Mouse (Mus musculus): ENCODE results near the gene Tnrc6b. TPM values are rescaled to one million over a fixed set of nuclear protein-coding genes. Genes with fewer than 3 reads are reported as not detected.
A peak's percentile ranks its signal among the peaks of the same experiment; 100 is the strongest.

Tnrc6b gene
- polyA plus RNA-seq, 1 experiment: 9.4 TPM

GRCm38 (mm10) chr15:80955836-80956438, 244.8 kb downstream of the Tnrc6b start:
- Histone ChIP-seq H3ac (ENCODE audit: control insufficient read depth, insufficient read length, low read depth) (no peak overlapping the region), H3K36me3 (ENCODE audit: control insufficient read depth, insufficient read depth) (peaks cover 91% of the 10 kb centered on the region), H3K79me2 (ENCODE audit: control insufficient read depth, insufficient read depth) (peaks cover 65% of the 10 kb centered on the region), H3K4me3 (ENCODE audit: insufficient read depth, poor library complexity, severe bottlenecking) (no peak overlapping the region), H3K27me3 (ENCODE audit: control insufficient read depth, insufficient read depth, insufficient read length) (no peaks in the 10 kb centered on the region), H3K79me3 (ENCODE audit: low read depth) (peaks cover 13% of the 10 kb centered on the region)
- TF ChIP-seq FOSL1 (IDR thresholded peaks at IDR 0.05; ENCODE audit: insufficient read depth, low read length, poor library complexity, severe bottlenecking): no peak

DNA sequence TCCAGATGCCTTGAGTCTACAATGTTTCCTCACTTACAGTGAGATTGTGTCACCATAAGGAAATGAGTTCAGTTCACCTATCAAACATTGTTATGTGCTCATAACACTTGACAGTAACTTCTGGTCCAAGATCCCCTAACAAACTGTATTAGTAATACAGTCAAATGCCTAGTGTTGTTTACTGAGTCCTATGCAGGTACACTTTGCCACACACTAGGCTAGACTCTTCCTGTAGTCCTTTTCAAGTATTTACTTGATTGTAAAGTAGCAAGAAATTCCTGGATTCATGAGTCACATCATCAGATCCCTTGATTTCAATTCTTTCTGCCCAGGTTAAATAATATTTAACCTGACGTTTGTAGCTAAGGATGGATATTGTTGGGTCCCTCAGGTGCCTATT, 258.3 kb downstream of the Tnrc6b start:
- Histone ChIP-seq H3ac (ENCODE audit: control insufficient read depth, insufficient read length, low read depth) (no peak overlapping the region), H3K4me3 (ENCODE audit: insufficient read depth, poor library complexity, severe bottlenecking) (no peak overlapping the region), H3K27me3 (ENCODE audit: control insufficient read depth, insufficient read depth, insufficient read length) (no peaks in the 10 kb centered on the region), H3K79me2 (ENCODE audit: control insufficient read depth, insufficient read depth) (no peaks in the 10 kb centered on the region), H3K79me3 (ENCODE audit: low read depth) (no peaks in the 10 kb centered on the region), H3K36me3 (ENCODE audit: control insufficient read depth, insufficient read depth) (peaks cover 57% of the 10 kb centered on the region)
- no peak for TF ChIP-seq CEBPB (IDR thresholded peaks at IDR 0.05; ENCODE audit: low read depth)
- no peak for TF ChIP-seq FOSL1 (IDR thresholded peaks at IDR 0.05; ENCODE audit: insufficient read depth, low read length, poor library complexity, severe bottlenecking)
- TF ChIP-seq MYOG (IDR thresholded peaks at IDR 0.05; ENCODE audit: control insufficient read depth, extremely low read depth, insufficient read length): no peak
- TF ChIP-seq CTCF (IDR thresholded peaks at IDR 0.05; ENCODE audit: control insufficient read depth, insufficient read depth, insufficient read length): no peak
- no peak for TF ChIP-seq MAX (IDR thresholded peaks at IDR 0.05)
- no peak for TF ChIP-seq USF1 (IDR thresholded peaks at IDR 0.05; ENCODE audit: low read depth)
- no peak for TF ChIP-seq MYOD1 (IDR thresholded peaks at IDR 0.05; ENCODE audit: control insufficient read depth, insufficient read length, low read depth)

DNA sequence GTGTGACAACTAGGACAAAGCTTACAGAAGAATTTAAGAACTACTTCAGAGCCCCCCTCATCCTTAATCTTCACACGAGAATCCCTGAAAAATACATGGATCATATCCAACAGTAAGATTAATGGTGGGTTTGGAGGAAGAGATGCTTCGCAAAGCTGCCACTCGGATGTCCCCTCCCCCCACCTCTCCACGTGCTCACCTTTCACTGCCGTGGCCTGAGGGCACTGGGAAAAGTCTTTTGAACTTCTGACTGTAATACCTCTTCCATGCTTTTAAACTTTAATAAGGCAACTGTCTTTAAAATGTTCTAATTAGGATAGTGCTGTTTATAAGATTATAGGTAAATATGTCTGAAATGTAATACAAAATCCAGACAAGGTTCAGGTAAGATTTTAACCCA, 263.2 kb downstream of the Tnrc6b start:
- Histone ChIP-seq H3K79me2 (ENCODE audit: control insufficient read depth, insufficient read depth) (peaks cover 8% of the 10 kb centered on the region), H3K4me3 (ENCODE audit: insufficient read depth, poor library complexity, severe bottlenecking) (no peak overlapping the region), H3K36me3 (ENCODE audit: control insufficient read depth, insufficient read depth) (peaks cover 13% of the 10 kb centered on the region), H3K27me3 (ENCODE audit: control insufficient read depth, insufficient read depth, insufficient read length) (no peaks in the 10 kb centered on the region), H3K79me3 (ENCODE audit: low read depth) (peaks cover 2% of the 10 kb centered on the region), H3ac (ENCODE audit: control insufficient read depth, insufficient read length, low read depth) (no peak overlapping the region)
- TF ChIP-seq MYOG (IDR thresholded peaks at IDR 0.05; ENCODE audit: control insufficient read depth, extremely low read depth, insufficient read length): no peak
- TF ChIP-seq USF1 (IDR thresholded peaks at IDR 0.05; ENCODE audit: low read depth): no peak
- TF ChIP-seq FOSL1 (IDR thresholded peaks at IDR 0.05; ENCODE audit: insufficient read depth, low read length, poor library complexity, severe bottlenecking): no peak
- TF ChIP-seq CTCF (IDR thresholded peaks at IDR 0.05; ENCODE audit: control insufficient read depth, insufficient read depth, insufficient read length): no peak
- no peak for TF ChIP-seq CEBPB (IDR thresholded peaks at IDR 0.05; ENCODE audit: low read depth)
- no peak for TF ChIP-seq MYOD1 (IDR thresholded peaks at IDR 0.05; ENCODE audit: control insufficient read depth, insufficient read length, low read depth)
- TF ChIP-seq MAX (IDR thresholded peaks at IDR 0.05): no peak

DNA sequence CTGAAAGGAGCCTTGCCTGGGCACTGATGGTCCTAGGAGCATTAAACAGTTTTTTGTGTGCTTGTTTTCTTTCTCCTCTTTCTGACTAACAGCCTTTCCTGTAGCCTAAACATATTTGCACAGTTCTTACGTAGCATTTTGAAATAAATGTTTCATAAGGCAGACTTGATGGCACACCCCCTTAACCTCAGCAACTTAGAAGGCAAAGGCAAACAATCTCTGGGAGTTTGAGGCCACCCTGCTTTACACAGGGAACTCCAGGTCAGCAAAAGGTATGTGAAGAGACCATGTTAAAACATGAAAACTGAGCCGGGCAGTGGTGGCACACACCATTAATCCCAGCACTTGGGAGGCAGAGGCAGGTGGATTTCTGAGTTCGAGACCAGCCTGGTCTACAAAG, 264.6 kb downstream of the Tnrc6b start:
- H3K36me3 ChIP-seq (ENCODE audit: control insufficient read depth, insufficient read depth): no peaks in the 10 kb centered on the region
- H3K79me3 ChIP-seq (ENCODE audit: low read depth): peaks cover 2% of the 10 kb centered on the region
- H3K27me3 ChIP-seq (ENCODE audit: control insufficient read depth, insufficient read depth, insufficient read length): no peaks in the 10 kb centered on the region
- H3ac ChIP-seq (ENCODE audit: control insufficient read depth, insufficient read length, low read depth): no peak overlapping the region
- H3K79me2 ChIP-seq (ENCODE audit: control insufficient read depth, insufficient read depth): peaks cover 8% of the 10 kb centered on the region
- H3K4me3 ChIP-seq (ENCODE audit: insufficient read depth, poor library complexity, severe bottlenecking): no peak overlapping the region
- no peak for TF ChIP-seq MYOG (IDR thresholded peaks at IDR 0.05; ENCODE audit: control insufficient read depth, extremely low read depth, insufficient read length)

DNA sequence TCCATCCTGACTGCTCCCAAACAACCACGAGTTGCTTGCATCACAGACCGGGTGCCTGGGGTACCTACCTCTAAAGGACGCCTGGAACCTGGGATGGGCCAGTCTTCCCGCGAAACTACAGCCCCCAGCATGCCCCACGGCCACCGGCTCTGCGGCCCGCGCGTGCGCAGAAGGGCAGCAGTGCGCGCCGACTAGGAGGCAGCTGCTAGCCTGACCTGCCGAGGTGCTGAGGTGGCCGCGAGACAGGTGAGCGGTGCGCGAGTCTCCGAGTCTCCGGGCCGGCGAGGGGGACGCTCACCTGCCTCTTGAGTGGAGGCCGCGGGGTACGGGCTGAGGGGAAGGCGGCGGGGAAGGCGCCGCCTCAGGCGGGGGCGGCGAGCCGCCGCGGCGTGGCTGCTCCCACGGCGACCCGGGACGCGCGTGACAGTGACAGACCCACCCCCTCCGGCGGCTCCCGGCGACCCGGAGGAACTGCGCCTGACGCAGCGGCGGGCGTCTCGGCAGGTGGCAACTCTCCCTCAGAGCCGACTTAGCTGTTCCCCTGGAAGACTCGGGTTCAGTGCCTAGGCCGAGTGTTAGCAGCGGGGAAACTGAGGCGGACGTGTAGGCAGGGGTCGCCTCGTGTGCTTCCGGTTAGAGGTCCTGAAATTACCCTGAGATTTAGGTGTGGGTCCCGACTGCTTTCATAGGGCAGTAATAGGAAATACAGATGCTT, 266.7 kb downstream of the Tnrc6b start, which contains the start of gene Sgsm3:
Sgsm3 (plus strand) TSS at position 146 of the 715 bp plus-strand sequence.
- H3K79me3 ChIP-seq (ENCODE audit: low read depth): peaks cover 2% of the 10 kb centered on the region
- peaks cover 8% of the 10 kb centered on the region for H3K79me2 ChIP-seq (ENCODE audit: control insufficient read depth, insufficient read depth)
- TF ChIP-seq FOSL1 (IDR thresholded peaks at IDR 0.05; ENCODE audit: insufficient read depth, low read length, poor library complexity, severe bottlenecking) (no peak), USF1 (IDR thresholded peaks at IDR 0.05; ENCODE audit: low read depth) (no peak), MYOG (IDR thresholded peaks at IDR 0.05; ENCODE audit: control insufficient read depth, extremely low read depth, insufficient read length) (no peak), CEBPB (IDR thresholded peaks at IDR 0.05; ENCODE audit: low read depth) (no peak), MAX (IDR thresholded peaks at IDR 0.05) (peak; percentile 50), MYOD1 (IDR thresholded peaks at IDR 0.05; ENCODE audit: control insufficient read depth, insufficient read length, low read depth) (no peak), CTCF (IDR thresholded peaks at IDR 0.05; ENCODE audit: control insufficient read depth, insufficient read depth, insufficient read length) (no peak)
- no peaks in the 10 kb centered on the region for H3K27me3 ChIP-seq (ENCODE audit: control insufficient read depth, insufficient read depth, insufficient read length)
- peak within 1 kb of the TSS; percentile 64 for H3ac ChIP-seq (ENCODE audit: control insufficient read depth, insufficient read length, low read depth)
- peak within 1 kb of the TSS; percentile 97 for H3K4me3 ChIP-seq (ENCODE audit: insufficient read depth, poor library complexity, severe bottlenecking)
- no peaks in the 10 kb centered on the region for H3K36me3 ChIP-seq (ENCODE audit: control insufficient read depth, insufficient read depth)

DNA sequence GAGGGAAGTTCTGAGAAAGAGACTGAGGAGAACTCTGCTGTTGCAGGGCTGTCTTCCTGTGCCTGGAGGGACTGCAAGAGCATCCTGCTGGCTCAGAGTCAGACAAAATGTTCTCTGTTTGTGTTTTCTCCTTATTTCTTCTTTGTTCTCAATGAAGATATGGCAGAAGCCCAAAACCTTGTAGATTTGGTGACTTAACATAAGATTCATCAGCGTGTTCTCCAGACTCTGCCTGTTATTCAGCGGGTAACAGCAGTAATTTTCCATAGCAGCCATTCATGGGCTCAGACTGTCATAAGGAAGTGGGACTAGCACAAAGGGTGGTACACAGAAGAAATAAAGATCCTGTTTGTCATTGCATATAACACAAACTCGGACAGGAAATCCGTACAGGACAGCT, 268.5 kb downstream of the Tnrc6b start:
- Histone ChIP-seq H3K79me3 (ENCODE audit: low read depth) (peaks cover 2% of the 10 kb centered on the region), H3K79me2 (ENCODE audit: control insufficient read depth, insufficient read depth) (peaks cover 8% of the 10 kb centered on the region), H3ac (ENCODE audit: control insufficient read depth, insufficient read length, low read depth) (no peak overlapping the region), H3K27me3 (ENCODE audit: control insufficient read depth, insufficient read depth, insufficient read length) (no peaks in the 10 kb centered on the region), H3K4me3 (ENCODE audit: insufficient read depth, poor library complexity, severe bottlenecking) (no peak overlapping the region), H3K36me3 (ENCODE audit: control insufficient read depth, insufficient read depth) (no peaks in the 10 kb centered on the region)
- TF ChIP-seq FOSL1 (IDR thresholded peaks at IDR 0.05; ENCODE audit: insufficient read depth, low read length, poor library complexity, severe bottlenecking) (no peak), MYOG (IDR thresholded peaks at IDR 0.05; ENCODE audit: control insufficient read depth, extremely low read depth, insufficient read length) (no peak), MYOD1 (IDR thresholded peaks at IDR 0.05; ENCODE audit: control insufficient read depth, insufficient read length, low read depth) (no peak), MAX (IDR thresholded peaks at IDR 0.05) (no peak)
